Mouse (Mus musculus) E14TG2a.4 (cell line): ENCODE measurements around the gene Dph7.
"Not testable (repeated sequence)": the region's sequence is repeated elsewhere in the genome, so short reads cannot be mapped to it uniquely, and the experiment has no call there.

Experiments
- H3K27me3 ChIP-seq: 2 replicates; pipeline ENCODE4 v1.6.1; 2014; ENCODE audit warnings: low read length, control low read depth; ENCODE audit not compliant: insufficient read depth
- H3K36me3 ChIP-seq: 2 replicates; pipeline ENCODE4 v1.6.1; 2014; ENCODE audit warnings: low read length, control low read depth; ENCODE audit not compliant: insufficient read depth
- H3K4me1 ChIP-seq: replicated peaks from 2 replicates; pipeline ENCODE4 v1.6.1; 2014; ENCODE audit warnings: low read depth, low read length, control low read depth
- H3K4me3 ChIP-seq: replicated peaks from 2 replicates; pipeline ENCODE4 v1.5.1; 2014; ENCODE audit warnings: mild to moderate bottlenecking, low read length
- H3K9me3 ChIP-seq: 2 replicates; pipeline ENCODE4 v1.6.1; 2014; ENCODE audit warnings: low read length, control low read depth
- CTCF ChIP-seq: conservative IDR thresholded peaks from 2 replicates; pipeline ENCODE4 v1.5.1; 2014; ENCODE audit warnings: low read length
- NANOG ChIP-seq: IDR thresholded peaks from 2 replicates; pipeline ENCODE4 v1.6.1; 2014; ENCODE audit warnings: borderline replicate concordance, low read length, mixed read lengths
- POU5F1 ChIP-seq: IDR thresholded peaks from 2 replicates; pipeline ENCODE4 v1.6.1; 2014; ENCODE audit warnings: low read length, borderline replicate concordance

Dph7 gene

DNA sequence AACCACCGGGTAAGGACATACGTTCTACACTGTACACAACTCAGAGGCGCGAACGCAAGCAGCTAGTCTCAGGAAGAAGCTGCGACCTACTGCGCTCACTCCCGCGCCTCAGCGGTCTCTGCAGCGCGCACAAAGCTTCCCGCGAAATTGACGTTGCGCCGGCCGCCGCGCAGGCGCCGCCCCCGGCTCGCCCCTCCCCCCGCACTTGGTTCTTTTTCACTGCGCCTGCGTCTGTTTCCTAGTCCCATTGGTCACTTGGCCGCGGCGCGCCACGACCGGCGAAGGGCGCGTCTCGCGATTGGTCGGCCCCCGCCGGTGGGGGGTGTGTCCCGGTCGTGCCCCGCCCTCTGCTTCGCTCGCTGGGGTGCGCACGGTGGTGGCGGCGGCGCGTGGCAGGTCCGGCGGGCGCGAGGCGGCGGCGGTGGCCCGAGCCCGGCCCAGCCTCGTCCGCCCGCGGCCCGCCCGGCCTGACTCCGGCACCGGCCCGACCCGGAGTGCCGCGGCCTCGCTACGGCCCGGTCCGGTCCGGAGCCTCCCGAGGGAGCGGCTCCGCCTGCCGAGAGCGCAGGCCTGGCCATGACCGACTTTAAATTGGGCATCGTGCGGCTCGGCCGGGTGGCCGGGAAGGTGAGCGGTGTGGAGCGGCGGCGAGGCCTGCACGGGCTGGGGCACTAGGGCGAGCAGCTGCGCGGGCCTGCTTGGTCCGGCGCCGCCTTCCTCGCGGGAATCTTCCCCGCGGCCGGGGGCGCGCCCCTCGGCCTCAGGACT, 12.6 kb upstream of the Dph7 start, which contains the start of gene Zmynd19:
Gene Zmynd19 (plus strand): TSS at position 372 of the 768 bp plus-strand sequence.
- Histone ChIP-seq H3K9me3 (no peaks in the 10 kb centered on the region), H3K36me3 (peaks cover 38% of the 10 kb centered on the region), H3K4me1 (peaks cover 50% of the 10 kb centered on the region), H3K27me3 (0 out of 2 replicates have a peak, but pooled peaks cover 2% of the 10 kb centered on the region), H3K4me3 (peak within 1 kb of the TSS; percentile 97)
- no peak for TF ChIP-seq POU5F1
- TF ChIP-seq CTCF = no peak
- no peak for TF ChIP-seq NANOG

DNA sequence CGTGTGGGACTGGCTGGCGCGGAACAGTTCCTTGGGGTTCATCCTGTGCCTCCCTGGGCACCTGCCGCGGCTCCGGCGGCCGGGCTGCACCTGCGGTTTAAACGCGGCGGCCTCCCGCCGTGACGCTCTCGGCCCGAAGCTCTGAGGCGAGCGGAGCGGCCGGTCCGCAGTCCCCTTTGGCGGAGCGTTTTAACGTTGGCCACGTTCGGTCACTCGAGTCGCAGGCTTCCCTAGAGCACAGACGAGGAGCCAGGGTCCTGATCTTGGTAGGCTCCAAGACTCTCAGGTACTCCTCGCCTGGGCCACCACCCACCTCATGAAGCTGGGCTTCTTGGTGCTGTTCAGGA, 12.0 kb upstream of the Dph7 start:
- H3K9me3 ChIP-seq = no peaks in the 10 kb centered on the region
- 0 out of 2 replicates have a peak, but pooled peaks cover 2% of the 10 kb centered on the region for H3K27me3 ChIP-seq
- peak overlapping the region; percentile 97 for H3K4me3 ChIP-seq
- TF ChIP-seq NANOG (no peak), CTCF (no peak), POU5F1 (no peak)
- peaks cover 44% of the 10 kb centered on the region for H3K36me3 ChIP-seq
- H3K4me1 ChIP-seq = peaks cover 55% of the 10 kb centered on the region

DNA sequence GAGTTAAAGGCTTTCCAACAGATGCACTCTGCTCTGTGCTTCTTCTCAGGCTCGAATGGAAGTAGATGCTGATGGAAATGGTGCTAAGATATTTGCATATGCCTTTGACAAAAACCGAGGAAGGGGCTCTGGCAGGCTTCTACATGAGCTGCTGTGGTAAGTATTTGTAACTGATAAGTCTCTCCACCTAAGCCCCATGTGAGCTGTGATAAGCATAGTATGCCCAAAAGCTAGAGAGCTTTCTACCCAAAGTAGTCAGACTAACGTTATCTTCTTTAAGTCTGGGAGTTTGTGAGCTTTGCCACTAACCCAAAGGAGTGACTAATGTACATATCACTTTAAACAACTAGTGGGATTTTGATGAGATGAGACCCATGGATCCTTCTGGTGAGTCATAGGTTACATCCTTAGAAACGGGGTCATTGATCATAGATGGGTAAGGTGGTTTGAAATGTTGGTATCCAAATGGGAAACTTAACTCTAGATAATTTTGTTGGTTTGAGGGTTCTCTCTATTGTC, 9.6 kb upstream of the Dph7 start:
- H3K9me3 ChIP-seq = no peaks in the 10 kb centered on the region
- H3K4me3 ChIP-seq = no peak overlapping the region
- no peak for TF ChIP-seq NANOG
- no peaks in the 10 kb centered on the region for H3K27me3 ChIP-seq
- peaks cover 67% of the 10 kb centered on the region for H3K4me1 ChIP-seq
- H3K36me3 ChIP-seq = peaks cover 68% of the 10 kb centered on the region

DNA sequence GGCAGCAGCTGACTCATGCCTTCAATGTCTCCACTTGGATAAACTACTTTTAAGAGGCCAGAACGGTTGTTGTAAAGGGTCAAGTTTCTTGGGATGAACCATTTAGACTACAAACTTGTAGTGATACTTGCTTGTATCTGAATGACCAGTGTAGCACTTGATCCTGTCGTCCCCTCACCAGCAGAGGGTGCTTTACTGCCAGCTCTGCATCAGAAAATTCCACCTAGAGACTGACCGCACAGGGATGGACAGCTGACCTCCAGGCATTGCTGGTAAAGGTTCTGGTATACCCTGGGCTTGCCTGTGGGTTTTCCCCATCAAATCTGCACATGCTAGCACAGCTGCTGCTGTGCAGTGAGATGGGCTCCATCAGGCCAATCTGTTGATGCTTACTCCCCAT, 1.3 kb upstream of the Dph7 start:
- H3K36me3 ChIP-seq = peaks cover 86% of the 10 kb centered on the region
- H3K4me1 ChIP-seq = peaks cover 26% of the 10 kb centered on the region
- peak; percentile 43 for TF ChIP-seq CTCF
- no peak for TF ChIP-seq POU5F1

DNA sequence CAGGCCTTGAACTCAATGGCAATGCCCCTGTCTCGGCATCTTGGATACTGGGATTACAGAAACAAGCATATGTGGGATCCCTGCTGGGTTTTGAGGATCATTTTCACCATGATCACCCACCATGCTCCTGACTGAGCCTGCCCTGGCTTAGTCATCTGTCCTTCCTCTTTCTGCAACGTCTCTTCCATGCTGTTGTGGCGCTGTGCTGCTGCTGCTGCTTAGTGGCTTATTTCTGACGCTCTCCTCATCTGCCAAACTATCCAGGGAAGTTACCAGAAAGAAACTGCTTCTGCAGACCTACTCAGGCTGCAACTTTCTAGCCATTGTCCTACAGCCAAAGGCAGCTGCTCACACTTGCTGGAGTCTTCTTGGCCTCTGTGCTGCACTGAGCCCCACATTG, 8.2 kb downstream of the Dph7 start:
- TF ChIP-seq NANOG (no peak), CTCF (no peak), POU5F1 (no peak)
- Histone ChIP-seq H3K27me3 (no peaks in the 10 kb centered on the region), H3K4me3 (no peak overlapping the region), H3K36me3 (peaks cover 86% of the 10 kb centered on the region), H3K9me3 (no peaks in the 10 kb centered on the region), H3K4me1 (peaks cover 16% of the 10 kb centered on the region)

More for the DNA sequence above, 1.3 kb upstream of the Dph7 start:
- H3K27me3 ChIP-seq = no peaks in the 10 kb centered on the region
- no peak overlapping the region for H3K4me3 ChIP-seq
- no peaks in the 10 kb centered on the region for H3K9me3 ChIP-seq

DNA sequence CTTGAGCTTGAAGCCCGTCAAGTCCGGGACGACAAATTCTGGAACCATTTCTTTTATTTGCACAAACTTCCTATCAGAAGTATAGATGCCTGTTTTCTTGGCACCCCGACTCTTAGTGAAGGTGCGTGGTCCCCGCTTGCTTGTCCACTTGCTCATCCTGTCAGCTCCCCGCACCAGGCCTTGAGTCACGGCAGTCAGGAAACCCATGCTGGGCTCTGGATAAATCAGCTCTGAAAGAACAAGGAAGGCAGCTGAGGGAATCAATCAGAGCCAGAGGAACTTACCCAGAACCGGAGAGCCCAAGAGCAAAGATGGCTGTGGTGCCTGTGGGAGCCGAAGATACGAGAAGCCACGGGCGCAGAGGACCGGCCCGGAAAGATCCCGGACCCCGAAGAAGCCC, 12.3 kb downstream of the Dph7 start:
- Histone ChIP-seq H3K36me3 (peaks cover 46% of the 10 kb centered on the region), H3K4me3 (peak overlapping the region; percentile 92), H3K4me1 (peaks cover 46% of the 10 kb centered on the region)
- not testable (repeated sequence) for H3K9me3 ChIP-seq, H3K27me3 ChIP-seq

DNA sequence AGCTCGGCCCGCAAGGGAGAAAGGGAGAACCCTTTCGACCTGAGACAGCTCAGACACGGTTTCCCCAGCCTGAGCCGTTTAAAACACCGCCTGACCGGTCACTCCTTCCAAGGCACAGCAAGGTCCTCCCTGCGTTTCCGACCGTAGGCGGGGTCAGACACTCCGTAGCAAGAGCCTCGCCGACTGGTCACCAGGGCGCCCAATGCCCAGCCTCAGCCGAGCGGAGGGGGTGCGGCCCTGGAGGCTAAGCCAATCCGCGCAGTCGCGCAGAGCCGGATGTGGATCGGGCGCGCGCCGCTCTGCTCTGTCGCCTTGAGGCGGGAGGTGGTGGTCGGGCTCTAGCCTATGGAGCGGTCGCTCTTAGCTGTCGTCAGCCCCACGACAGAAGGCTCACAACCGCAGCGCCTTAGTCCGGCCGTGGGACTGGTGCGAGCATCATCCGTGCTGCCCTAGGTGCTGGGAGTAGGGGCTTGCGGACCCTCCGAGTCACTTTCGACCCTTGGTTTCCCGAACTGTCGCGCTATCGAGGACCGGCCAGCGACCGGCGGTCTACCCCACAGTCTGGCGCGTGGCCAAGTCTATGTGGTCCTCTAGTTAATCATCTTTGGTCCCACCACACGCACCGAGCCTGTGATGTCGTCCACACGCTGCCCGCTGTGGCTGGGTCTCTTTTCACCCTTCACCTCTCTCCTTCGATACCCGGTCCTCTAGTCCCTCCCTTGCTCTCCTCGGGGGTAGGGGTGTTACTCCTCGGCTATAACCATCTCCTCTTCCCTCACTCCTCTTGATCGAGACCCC, 12.9 kb downstream of the Dph7 start, which contains the start of gene Mrpl41:
Gene Mrpl41 (minus strand): TSS at position 193 of the 798 bp plus-strand sequence.
- TF ChIP-seq CTCF (no peak), NANOG (no peak), POU5F1 (no peak)
- no peaks in the 10 kb centered on the region for H3K27me3 ChIP-seq
- H3K4me1 ChIP-seq = peaks cover 46% of the 10 kb centered on the region
- no peaks in the 10 kb centered on the region for H3K9me3 ChIP-seq
- peak within 1 kb of the TSS; percentile 92 for H3K4me3 ChIP-seq
- H3K36me3 ChIP-seq = peaks cover 40% of the 10 kb centered on the region

DNA sequence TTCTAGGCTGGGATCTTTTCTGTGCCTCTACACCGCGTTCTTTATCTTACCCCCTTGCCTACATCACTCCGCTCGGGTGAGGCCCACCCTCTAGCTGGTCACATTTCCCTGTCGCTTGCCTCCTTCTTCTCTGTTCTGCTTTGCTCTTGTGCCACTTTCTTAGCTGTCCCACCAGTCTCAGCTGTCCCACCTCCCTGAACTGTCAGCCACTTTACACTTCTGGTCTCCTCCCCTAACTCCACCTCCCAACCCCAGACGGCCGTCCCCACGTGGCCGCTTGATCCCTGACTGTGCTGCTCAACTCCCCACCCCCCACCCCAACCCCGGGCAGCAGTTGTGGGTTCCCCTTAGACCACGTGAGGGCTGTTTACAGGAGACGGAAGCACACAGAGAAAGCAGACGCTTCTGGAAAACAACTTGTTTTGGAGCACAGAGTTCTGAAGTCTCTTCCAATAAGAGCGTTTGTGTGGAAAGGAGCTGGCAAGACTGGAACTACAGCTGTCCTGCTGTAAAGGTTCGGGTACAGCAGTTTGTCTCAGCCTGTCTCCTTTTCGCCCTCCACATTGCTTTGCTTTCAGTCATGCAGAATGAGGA, 13.6 kb downstream of the Dph7 start, which contains the start of gene Pnpla7:
Gene Pnpla7 (plus strand): TSS at position 330 of the 594 bp plus-strand sequence.
- H3K9me3 ChIP-seq = no peaks in the 10 kb centered on the region
- TF ChIP-seq NANOG = no peak
- no peak for TF ChIP-seq CTCF
- no peak for TF ChIP-seq POU5F1
- H3K36me3 ChIP-seq = peaks cover 38% of the 10 kb centered on the region

More for the DNA sequence above, 13.6 kb downstream of the Dph7 start, which contains the start of gene Pnpla7:
- Histone ChIP-seq H3K4me1 (peaks cover 46% of the 10 kb centered on the region), H3K4me3 (peak within 1 kb of the TSS; percentile 92), H3K27me3 (no peaks in the 10 kb centered on the region)
